Mouse (Mus musculus): Measurements from ENCODE around the gene Gm11127. TPM values are rescaled to one million over a fixed set of nuclear protein-coding genes. Genes with fewer than 3 reads are reported as not detected.
"Not testable (repeated sequence)": the region's sequence is repeated elsewhere in the genome, so short reads cannot be mapped to it uniquely, and the experiment has no call there.

Gene Gm11127
- total and polyA plus RNA-seq, 3 experiments = 1.5 to 6.4 TPM; not detected in 1

- not testable (repeated sequence) for H3K27ac ChIP-seq (ENCODE audit: control insufficient read depth, low read depth, low read length); H3K36me3 ChIP-seq (ENCODE audit: control insufficient read depth in 1 of 2, insufficient read depth in 2 of 2, low read length in 2 of 2); H3K9me3 ChIP-seq (replicated peaks; ENCODE audit: insufficient read depth, low read length); H3K4me3 ChIP-seq (ENCODE audit: control insufficient read depth in 1 of 2, insufficient read depth in 1 of 2, low read depth in 2 of 2, low read length in 2 of 2); H3K9ac ChIP-seq (ENCODE audit: control insufficient read depth, low read depth, low read length, poor library complexity, severe bottlenecking); H3K27me3 ChIP-seq (ENCODE audit: control insufficient read depth in 1 of 2, insufficient read depth in 2 of 2, low read length in 2 of 2); H3K4me1 ChIP-seq (ENCODE audit: control insufficient read depth in 1 of 2, insufficient read depth in 2 of 2, low read length in 2 of 2)
- peak; percentile 11 for DNase-seq (ENCODE audit: low read depth, low spot score)
- TF ChIP-seq CTCF (IDR thresholded peaks at IDR 0.05 in 2 of 3, conservative IDR thresholded peaks at IDR 0.05 in 1 of 3; ENCODE audit: control insufficient read depth in 1 of 3, insufficient read depth in 1 of 3, low read depth in 2 of 3, low read length in 3 of 3, poor library complexity in 1 of 3, severe bottlenecking in 1 of 3) = peak in 1 of 3 experiments; percentile 13; a peak in 2 of 6 replicates
- H3K79me2 ChIP-seq (ENCODE audit: control insufficient read depth, insufficient read depth, low read length, poor library complexity) = peaks cover 10% of the 10 kb centered on the region
These were observed 22.0 kb downstream of the Gm11127 start for GRCm38 (mm10) chr17:36036126-36036525.

GRCm38 (mm10) chr17:36035010-36035638 is 23.0 kb downstream of the Gm11127 start:
- not testable (repeated sequence) for H3K4me3 ChIP-seq (ENCODE audit: control insufficient read depth in 1 of 2, insufficient read depth in 1 of 2, low read depth in 2 of 2, low read length in 2 of 2); H3K27me3 ChIP-seq (ENCODE audit: control insufficient read depth in 1 of 2, insufficient read depth in 2 of 2, low read length in 2 of 2); H3K9me3 ChIP-seq (replicated peaks; ENCODE audit: insufficient read depth, low read length); H3K27ac ChIP-seq (ENCODE audit: control insufficient read depth, low read depth, low read length); H3K9ac ChIP-seq (ENCODE audit: control insufficient read depth, low read depth, low read length, poor library complexity, severe bottlenecking); H3K36me3 ChIP-seq (ENCODE audit: control insufficient read depth in 1 of 2, insufficient read depth in 2 of 2, low read length in 2 of 2)
- Histone ChIP-seq H3K4me1 (ENCODE audit: control insufficient read depth in 1 of 2, insufficient read depth in 2 of 2, low read length in 2 of 2) (peaks cover 2 to 11% of the 10 kb centered on the region in 2 experiments; a peak in 3 of 4 replicates), H3K79me2 (ENCODE audit: control insufficient read depth, insufficient read depth, low read length, poor library complexity) (peaks cover 10% of the 10 kb centered on the region)
- TF ChIP-seq RAD21 (IDR thresholded peaks at IDR 0.05; ENCODE audit: low read depth, low read length) = peak; percentile 58
- peak; percentile 71 for TF ChIP-seq SMC3 (IDR thresholded peaks at IDR 0.05; ENCODE audit: low read depth, low read length)
- TF ChIP-seq HCFC1 (IDR thresholded peaks at IDR 0.05; ENCODE audit: low read depth, low read length) = 0 out of 2 replicates have a peak, but pooled peaks have one; percentile 16
- 0 out of 2 replicates have a peak, but pooled peaks have one; percentile 32 for TF ChIP-seq MXI1 (IDR thresholded peaks at IDR 0.05; ENCODE audit: low read depth, low read length)
- TF ChIP-seq CTCF (IDR thresholded peaks at IDR 0.05 in 2 of 3, conservative IDR thresholded peaks at IDR 0.05 in 1 of 3; ENCODE audit: control insufficient read depth in 1 of 3, insufficient read depth in 1 of 3, low read depth in 2 of 3, low read length in 3 of 3, poor library complexity in 1 of 3, severe bottlenecking in 1 of 3) = peak; percentile 52 to 55 (median 52)
- TF ChIP-seq SIN3A (IDR thresholded peaks at IDR 0.05; ENCODE audit: low read length) = peak; percentile 56; the same call in 1 of the 2 replicates
- TF ChIP-seq ZC3H11A (IDR thresholded peaks at IDR 0.05; ENCODE audit: low read depth, low read length) = peak; percentile 47; the same call in 1 of the 2 replicates
- DNase-seq (ENCODE audit: low read depth, low spot score) = peak; percentile 81

GRCm38 (mm10) chr17:36034524-36034923 is 23.6 kb downstream of the Gm11127 start:
- not testable (repeated sequence) for DNase-seq (ENCODE audit: low read depth, low spot score); H3K4me3 ChIP-seq (ENCODE audit: control insufficient read depth in 1 of 2, insufficient read depth in 1 of 2, low read depth in 2 of 2, low read length in 2 of 2); H3K9ac ChIP-seq (ENCODE audit: control insufficient read depth, low read depth, low read length, poor library complexity, severe bottlenecking); H3K27me3 ChIP-seq (ENCODE audit: control insufficient read depth in 1 of 2, insufficient read depth in 2 of 2, low read length in 2 of 2); H3K27ac ChIP-seq (ENCODE audit: control insufficient read depth, low read depth, low read length); H3K9me3 ChIP-seq (replicated peaks; ENCODE audit: insufficient read depth, low read length); H3K36me3 ChIP-seq (ENCODE audit: control insufficient read depth in 1 of 2, insufficient read depth in 2 of 2, low read length in 2 of 2)
- H3K4me1 ChIP-seq (ENCODE audit: control insufficient read depth in 1 of 2, insufficient read depth in 2 of 2, low read length in 2 of 2) = peaks cover 2 to 13% of the 10 kb centered on the region in 2 experiments; a peak in 3 of 4 replicates
- peaks cover 11% of the 10 kb centered on the region for H3K79me2 ChIP-seq (ENCODE audit: control insufficient read depth, insufficient read depth, low read length, poor library complexity)
